Mouse (Mus musculus): Measurements from ENCODE around the gene Cdkal1.

The Cdkal1 gene

DNA sequence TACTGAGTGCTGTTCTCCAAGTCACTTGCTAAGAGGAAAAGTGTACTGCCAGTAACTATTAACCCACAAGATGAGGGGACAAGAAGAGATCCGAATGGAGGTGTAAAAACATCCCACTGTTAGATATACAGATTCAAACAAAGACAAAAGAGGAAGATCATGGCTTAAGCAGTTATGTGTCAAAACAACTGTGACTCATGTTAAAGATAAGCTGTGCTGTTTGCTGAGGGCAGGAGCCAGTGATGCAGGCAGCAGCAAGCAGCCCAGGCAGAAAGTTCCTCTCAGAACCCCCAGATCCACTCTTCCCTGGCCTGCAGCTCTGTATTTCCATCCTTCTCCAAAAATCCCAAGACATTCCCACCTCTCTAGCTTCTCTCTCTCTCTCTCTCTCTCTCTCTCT, 230.5 kb downstream of the Cdkal1 start:
- DNase-seq, result no peak

- DNase-seq, result no peak
Observed at GRCm38 (mm10) chr13:29623636-29624239, 231.7 kb downstream of the Cdkal1 start.

GRCm38 (mm10) chr13:29621881-29622280, 233.6 kb downstream of the Cdkal1 start:
- DNase-seq, result no peak

DNA sequence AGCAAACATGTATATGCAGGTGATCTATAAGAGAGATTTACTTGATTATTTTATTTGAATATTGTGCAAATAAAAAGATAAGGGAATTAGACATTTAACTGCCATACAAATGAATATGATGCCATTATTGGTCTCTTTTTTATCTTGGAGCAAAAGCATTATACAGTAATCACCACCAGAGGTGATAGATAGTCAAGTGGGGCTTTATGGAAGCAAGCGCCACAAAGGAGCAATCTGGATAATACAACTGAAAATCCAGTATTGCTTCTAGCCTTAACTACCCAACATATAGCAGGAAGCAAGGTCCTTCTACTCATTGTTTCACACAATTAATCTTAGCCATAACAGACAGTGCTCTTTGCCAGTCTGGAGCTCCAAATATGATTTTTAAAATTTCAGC, 234.1 kb downstream of the Cdkal1 start:
- no peak for DNase-seq

DNA sequence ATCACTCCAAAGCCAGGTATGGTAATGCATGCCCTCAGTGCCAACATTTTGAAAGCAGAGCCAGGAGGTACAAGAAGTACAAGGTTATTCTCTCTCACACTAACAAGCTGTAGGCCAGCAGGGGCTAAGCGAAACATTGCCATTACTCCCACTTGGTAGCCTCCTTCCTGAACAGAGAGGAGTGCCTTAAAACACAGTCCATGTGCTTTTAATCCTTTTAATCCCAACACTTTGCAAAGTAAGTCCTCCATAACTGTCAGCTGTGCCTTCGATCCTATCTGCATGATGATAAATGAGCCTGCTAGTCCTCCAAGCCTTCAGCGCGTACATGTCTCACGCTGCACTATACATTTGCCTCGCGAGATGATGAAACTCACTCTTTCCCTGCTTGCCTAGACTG, 234.6 kb downstream of the Cdkal1 start:
- DNase-seq, result no peak

- no peak for DNase-seq
Observed at GRCm38 (mm10) chr13:29616654-29617171, 238.8 kb downstream of the Cdkal1 start.

GRCm38 (mm10) chr13:29615987-29616386, 239.5 kb downstream of the Cdkal1 start:
- no peak for DNase-seq

DNA sequence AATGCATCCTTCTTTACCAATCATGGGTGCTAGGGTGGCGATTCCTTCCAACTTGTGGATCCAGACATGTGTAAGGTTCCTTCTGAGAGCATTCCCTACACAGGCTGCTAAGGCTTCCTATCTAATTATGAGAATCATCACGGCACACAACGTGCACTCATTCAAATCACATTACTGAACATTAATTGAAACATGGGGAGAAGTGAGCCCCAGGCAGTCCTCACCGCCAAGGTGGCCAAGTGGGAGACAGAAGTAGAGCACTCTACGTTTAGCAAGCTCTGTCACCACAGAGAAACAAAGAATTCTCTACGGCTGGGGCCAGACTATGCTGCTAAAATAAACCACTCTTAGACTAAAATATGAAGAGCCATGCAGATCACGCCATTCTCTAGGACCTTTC, 240.4 kb downstream of the Cdkal1 start:
- DNase-seq, result no peak

DNA sequence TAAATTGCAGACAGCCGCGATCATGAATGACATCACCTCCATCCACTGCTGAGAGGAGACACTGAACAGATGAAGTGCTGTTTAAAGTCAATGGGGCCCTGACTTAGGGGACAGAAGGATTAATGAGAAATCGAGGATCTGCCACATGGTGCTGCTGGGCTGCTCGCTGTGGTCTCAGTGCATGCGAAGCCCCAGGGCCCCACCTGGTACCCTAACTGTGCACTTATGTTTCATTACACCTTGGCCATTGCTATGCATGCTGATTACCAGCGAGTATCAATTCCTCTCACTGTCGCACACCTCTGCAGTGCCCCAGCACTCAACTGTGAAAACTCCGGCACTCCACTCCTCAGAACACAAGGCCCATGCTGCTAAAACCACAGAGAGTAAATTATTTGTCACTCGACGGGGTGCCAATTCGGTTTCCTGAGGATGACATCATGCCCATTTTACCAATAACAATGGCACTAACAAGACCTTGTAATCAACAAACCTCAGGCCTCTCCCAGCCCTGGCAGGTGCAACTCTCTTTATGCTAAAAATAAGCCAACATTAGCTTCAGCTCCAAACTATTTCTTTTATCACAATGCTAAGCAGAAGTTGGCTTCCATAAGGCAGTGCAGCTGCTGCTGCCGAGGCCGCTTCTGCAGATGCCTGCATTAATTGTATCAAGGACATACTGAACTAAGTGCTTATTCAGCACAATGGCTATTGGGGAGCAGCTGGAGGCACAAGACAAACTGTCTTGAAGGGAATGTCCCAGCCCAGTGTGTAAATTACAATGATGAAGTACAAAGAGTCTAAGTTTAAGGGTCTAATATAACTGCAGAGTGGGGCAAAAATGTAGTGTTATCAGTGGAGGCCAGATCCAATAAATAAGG, 245.2 kb downstream of the Cdkal1 start:
- no peak for DNase-seq

DNA sequence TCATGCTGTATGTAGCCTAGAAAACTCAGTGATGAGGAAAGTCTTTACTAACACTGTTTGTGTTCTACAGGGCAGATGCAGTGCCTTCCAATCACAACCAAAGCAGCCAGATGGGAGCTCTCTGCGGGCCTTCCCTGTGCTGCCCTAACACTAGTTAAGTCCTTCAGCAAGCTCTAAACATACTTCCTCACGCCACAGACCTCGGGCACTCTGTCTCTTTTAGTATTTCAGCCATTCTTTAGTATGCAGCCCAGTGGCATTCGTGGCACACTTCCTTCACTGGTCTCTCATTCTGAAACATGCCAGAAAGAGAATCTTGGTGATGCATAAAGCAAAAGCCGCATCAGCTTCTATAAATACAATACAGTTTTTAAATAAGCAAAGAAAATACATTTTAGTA, 246.0 kb downstream of the Cdkal1 start:
- no peak for DNase-seq

DNA sequence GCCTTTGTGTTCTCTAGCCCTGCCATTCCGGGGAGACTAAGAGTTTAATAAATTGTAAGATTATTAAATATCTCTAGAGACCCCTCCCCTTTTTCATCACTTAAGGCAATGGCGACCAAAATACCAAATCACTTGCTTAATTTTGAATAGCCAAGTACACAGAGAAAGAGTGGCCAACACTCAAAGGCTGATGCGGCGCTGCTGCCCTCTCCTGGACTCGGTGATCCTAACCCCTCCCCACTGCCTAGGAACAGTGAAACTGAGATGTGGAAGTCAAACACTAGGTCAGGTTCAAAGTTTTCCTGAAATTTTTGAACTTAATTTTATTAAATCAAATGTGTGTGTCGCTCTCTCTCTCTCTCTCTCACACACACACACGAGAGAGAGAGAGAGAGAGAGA, 251.2 kb downstream of the Cdkal1 start:
- peak; percentile 68 for DNase-seq

- no peak for DNase-seq
Observed at GRCm38 (mm10) chr13:29603597-29603996, 251.9 kb downstream of the Cdkal1 start.

GRCm38 (mm10) chr13:29601033-29601432, 254.4 kb downstream of the Cdkal1 start:
- DNase-seq, result no peak

DNA sequence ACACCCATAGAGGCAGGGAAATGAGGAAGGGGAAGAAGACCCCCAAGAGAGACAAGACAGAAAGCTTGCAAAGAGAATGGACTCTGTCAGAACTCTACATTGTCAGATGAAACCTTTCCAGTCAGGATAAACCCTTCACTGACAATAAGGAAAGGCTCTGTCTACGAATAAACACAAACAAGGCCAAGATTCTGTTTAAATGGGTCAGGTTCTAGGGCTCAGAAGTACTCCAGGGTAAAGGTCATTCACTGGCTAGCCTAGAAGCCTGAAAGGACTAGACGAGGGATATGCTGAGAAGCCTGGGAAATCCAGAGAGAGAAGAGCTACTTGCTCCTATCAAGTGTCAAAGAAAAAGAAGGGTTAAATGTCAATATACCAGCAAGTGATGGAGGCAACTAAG, 255.8 kb downstream of the Cdkal1 start:
- DNase-seq, result no peak

GRCm38 (mm10) chr13:29596735-29597134, 258.7 kb downstream of the Cdkal1 start:
- DNase-seq, result no peak

- no peak for DNase-seq
Observed at GRCm38 (mm10) chr13:29593096-29593495, 262.4 kb downstream of the Cdkal1 start.

GRCm38 (mm10) chr13:29590685-29591084, 264.8 kb downstream of the Cdkal1 start:
- no peak for DNase-seq

GRCm38 (mm10) chr13:29590164-29590563, 265.3 kb downstream of the Cdkal1 start:
- DNase-seq, result no peak

DNA sequence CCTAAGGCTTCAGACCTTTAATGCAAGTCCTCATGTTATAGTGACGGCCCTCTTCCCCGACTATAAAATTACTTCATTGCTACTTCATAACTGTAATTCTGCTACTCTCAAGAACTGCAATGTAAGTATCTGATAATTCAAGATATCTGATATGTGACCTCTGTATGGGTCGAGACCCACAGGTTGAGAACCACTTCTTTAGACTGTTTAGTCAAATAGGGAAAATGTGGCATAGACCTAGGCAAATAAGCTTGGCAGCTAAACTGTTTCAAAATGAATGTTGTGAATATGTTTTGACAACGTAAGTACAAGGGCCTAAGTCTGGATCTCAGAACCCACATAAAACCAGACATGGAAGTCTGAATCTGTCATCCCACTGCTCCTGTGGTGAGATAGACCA, 266.8 kb downstream of the Cdkal1 start:
- DNase-seq, result no peak

DNA sequence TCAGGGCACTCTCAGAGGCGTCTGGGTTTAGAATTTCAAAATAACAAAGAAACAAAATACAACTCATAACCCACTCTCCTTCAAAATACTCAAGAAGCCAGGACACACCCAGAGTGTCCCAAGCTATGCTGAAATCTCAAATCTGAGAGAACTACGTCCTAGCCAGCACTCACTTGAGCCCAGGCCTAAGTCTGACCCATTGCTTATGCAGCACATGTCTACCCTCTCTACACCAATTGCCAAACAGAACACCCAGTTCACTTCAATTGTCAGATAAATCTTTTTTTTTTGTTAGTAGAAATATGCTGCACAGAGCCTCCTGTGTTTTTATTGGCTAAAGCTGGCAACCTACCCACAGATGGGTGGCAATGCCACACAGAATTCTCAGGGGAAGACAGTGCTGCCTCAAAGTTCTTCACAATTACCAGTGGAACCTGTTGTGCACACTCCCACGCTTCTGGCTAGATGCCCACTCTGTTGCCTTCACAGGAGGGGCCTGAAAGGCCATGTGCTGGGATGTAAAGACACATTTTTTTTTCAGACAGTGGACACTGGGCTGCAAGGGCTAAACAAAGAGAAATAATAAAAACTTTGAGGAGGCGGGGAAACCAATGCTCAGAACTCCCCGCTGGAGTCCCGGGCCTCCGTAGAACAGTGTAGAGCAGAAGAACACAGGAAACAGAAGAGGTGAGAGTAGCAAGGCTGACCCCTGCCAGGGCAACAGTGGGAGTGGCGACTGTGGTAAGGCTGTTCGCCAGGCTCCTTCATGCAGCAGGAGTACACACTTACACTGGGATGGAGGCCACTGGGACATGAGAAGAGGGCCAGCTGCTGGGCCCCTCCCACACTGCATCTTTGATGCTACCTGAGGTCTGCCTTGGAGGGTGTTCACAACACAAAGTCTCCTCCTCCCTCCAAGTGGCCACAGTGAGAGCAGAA, 273.4 kb downstream of the Cdkal1 start:
- DNase-seq, result no peak

DNA sequence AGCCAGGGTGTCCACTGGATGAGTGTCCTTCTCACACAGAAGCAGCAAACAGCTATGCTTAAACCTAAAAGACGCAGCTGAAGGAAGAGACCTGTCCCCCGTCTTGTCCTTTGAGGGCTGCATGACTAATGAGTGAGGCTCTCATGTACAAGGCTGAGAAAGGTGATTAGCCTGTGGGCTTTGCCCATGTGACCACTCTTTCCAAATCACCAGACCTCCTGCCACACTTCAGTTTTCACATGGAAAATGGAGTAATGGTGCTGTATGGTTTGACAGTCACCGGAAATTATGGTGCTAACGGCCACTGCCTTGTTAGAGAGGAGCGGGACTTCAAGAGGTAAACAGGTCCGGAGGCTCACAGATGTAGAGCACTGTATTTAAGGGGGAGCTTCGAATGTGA, 274.7 kb downstream of the Cdkal1 start:
- no peak for DNase-seq

DNA sequence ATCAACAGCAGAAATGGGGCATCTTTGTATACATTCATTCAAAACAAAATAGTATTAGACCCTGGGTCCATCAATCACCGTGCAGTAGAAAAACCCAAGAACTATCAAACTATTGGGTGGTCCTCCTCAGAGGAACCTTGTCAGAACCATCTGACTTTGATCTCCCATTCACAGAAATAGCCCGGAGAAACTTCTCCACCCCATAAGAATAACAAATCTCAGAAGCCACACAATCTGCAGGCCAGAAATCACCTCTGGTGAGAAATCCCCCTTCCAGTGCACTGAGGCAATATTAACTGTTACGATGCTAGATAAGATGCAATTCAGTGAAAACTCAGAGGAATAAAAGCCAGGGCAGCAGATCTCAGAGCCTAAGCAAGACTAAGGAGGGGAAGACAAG, 275.5 kb downstream of the Cdkal1 start:
- DNase-seq, result no peak

DNA sequence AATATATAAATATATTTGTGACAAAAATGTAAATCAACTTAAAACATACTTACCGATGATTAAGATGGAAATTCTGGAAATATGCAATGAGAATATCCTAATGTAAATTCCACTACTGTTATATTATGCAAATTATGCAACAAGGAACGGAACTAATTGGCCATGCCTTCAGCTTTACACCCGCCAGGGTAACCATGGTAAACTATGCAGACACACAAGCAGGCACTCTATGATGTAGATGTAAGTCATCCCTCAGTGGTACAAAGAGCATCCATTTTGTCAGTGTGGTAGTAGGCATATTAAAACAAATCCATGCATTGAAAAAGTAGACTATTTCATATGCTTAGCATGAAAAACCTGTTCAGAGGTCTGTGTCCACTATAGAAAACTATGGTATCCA, 276.9 kb downstream of the Cdkal1 start:
- DNase-seq, result no peak
